8 mouse cellular contexts compared by ENCODE assay signal in genomic region chr5:149428347-149428746, GRCm38 (mm10). TPM values are rescaled to one million over a fixed set of nuclear protein-coding genes. Genes with fewer than 3 reads are reported as not detected.
DNase-seq lines count a peak whose midpoint lies in the region; ATAC-seq and TF ChIP-seq lines count a peak whose summit lies in the region.

No protein-coding gene starts in this region.

- TF ChIP-seq CTCF in lung, adult 2 months (IDR thresholded peaks at IDR 0.05; ENCODE audit: insufficient read depth, low read length) = no peak

- no peak overlapping the region for H3K4me3 ChIP-seq in lung, adult 2 months (replicated peaks; ENCODE audit: extremely low read depth, low read depth, low read length)
- no peak overlapping the region for H3K4me3 ChIP-seq in forebrain, embryonic 12.5 days (replicated peaks)
- no peak overlapping the region for H3K4me3 ChIP-seq in limb, embryonic 15.5 days
- H3K4me3 ChIP-seq in neural tube, embryonic 14.5 days (ENCODE audit: low read depth, low read length) = no peak overlapping the region

- no peaks in the 10 kb centered on the region for H3K9me3 ChIP-seq in forebrain, embryonic 12.5 days
- no peaks in the 10 kb centered on the region for H3K9me3 ChIP-seq in limb, embryonic 15.5 days
- no peaks in the 10 kb centered on the region for H3K9me3 ChIP-seq in neural tube, embryonic 14.5 days (ENCODE audit: control insufficient read depth, low read length)

- peak; percentile 12 for DNase-seq in lung, postnatal 36 days
- no peak for DNase-seq in lung, adult 2 months
- DNase-seq in left cerebral cortex, postnatal 14 days (ENCODE audit: low spot score in 2 of 2) = no peak
- no peak for DNase-seq in frontal cortex, adult 2 months (ENCODE audit: extremely low spot score in 1 of 2, low spot score in 1 of 2)
- DNase-seq in frontal cortex, postnatal 25 days (ENCODE audit: low spot score in 2 of 2) = no peak

- WGBS in lung, adult 2 months = 25% methylated on average over 6 of the region's 6 CpGs
- 5% methylated on average over 6 of the region's 6 CpGs for WGBS in forebrain, embryonic 12.5 days
- WGBS in limb, embryonic 15.5 days = 8% methylated on average over 6 of the region's 6 CpGs
- WGBS in neural tube, embryonic 14.5 days = 12% methylated on average over 6 of the region's 6 CpGs

- H3K27me3 ChIP-seq in forebrain, embryonic 12.5 days = no peaks in the 10 kb centered on the region
- no peaks in the 10 kb centered on the region for H3K27me3 ChIP-seq in limb, embryonic 15.5 days
- no peaks in the 10 kb centered on the region for H3K27me3 ChIP-seq in neural tube, embryonic 14.5 days (ENCODE audit: control insufficient read depth, insufficient read depth, low read length)

- H3K9ac ChIP-seq in forebrain, embryonic 12.5 days = 0 out of 2 replicates have a peak overlapping the region, but pooled peaks have one; percentile 17
- 0 out of 2 replicates have a peak overlapping the region, but pooled peaks have one; percentile 1 for H3K9ac ChIP-seq in limb, embryonic 15.5 days
- 0 out of 2 replicates have a peak overlapping the region, but pooled peaks have one; percentile 8 for H3K9ac ChIP-seq in neural tube, embryonic 14.5 days (replicated peaks; ENCODE audit: low read depth, low read length)

- H3K27ac ChIP-seq in forebrain, embryonic 12.5 days = peak overlapping the region; percentile 85
- H3K27ac ChIP-seq in limb, embryonic 15.5 days = peak overlapping the region; percentile 75
- 0 out of 2 replicates have a peak overlapping the region, but pooled peaks have one; percentile 7 for H3K27ac ChIP-seq in neural tube, embryonic 14.5 days (ENCODE audit: low read depth, low read length)

- TF ChIP-seq POLR2A in lung, adult 2 months (IDR thresholded peaks at IDR 0.05; ENCODE audit: borderline replicate concordance, extremely low read depth, low read depth, low read length) = no peak

- peaks cover 5% of the 10 kb centered on the region for H3K4me1 ChIP-seq in lung, adult 2 months (ENCODE audit: control insufficient read depth, insufficient read depth, low read length)
- H3K4me1 ChIP-seq in forebrain, embryonic 12.5 days = peaks cover 14% of the 10 kb centered on the region
- H3K4me1 ChIP-seq in limb, embryonic 15.5 days = peaks cover 14% of the 10 kb centered on the region
- H3K4me1 ChIP-seq in neural tube, embryonic 14.5 days (ENCODE audit: control insufficient read depth, insufficient read depth, low read length) = peaks cover 8% of the 10 kb centered on the region; the same call in 1 of the 2 replicates

- intact Hi-C loops in left cerebral cortex, postnatal 14 days (cut with DNase I) = no loop called here

- peak; percentile 88 for ATAC-seq in forebrain, embryonic 12.5 days (ENCODE audit: low FRiP score)
- 0 out of 2 replicates have a peak, but pooled peaks have one; percentile 26 for ATAC-seq in limb, embryonic 15.5 days (ENCODE audit: insufficient number of reproducible peaks, low FRiP score, low TSS enrichment, low read depth)
- peak; percentile 49; the same call in 1 of the 2 replicates for ATAC-seq in neural tube, embryonic 14.5 days (ENCODE audit: low read depth)

- H3K36me3 ChIP-seq in forebrain, embryonic 12.5 days (replicated peaks) = no peaks in the 10 kb centered on the region
- no peaks in the 10 kb centered on the region for H3K36me3 ChIP-seq in limb, embryonic 15.5 days
- H3K36me3 ChIP-seq in neural tube, embryonic 14.5 days (ENCODE audit: control insufficient read depth, insufficient read depth, low read length) = no peaks in the 10 kb centered on the region

- H3K4me2 ChIP-seq in forebrain, embryonic 12.5 days = peak overlapping the region; percentile 29
- H3K4me2 ChIP-seq in limb, embryonic 15.5 days = 0 out of 2 replicates have a peak overlapping the region, but pooled peaks have one; percentile 12
- H3K4me2 ChIP-seq in neural tube, embryonic 14.5 days (ENCODE audit: low read depth, low read length) = no peak overlapping the region

RNA-seq across cellular contexts. Expression of gene Tex26, which starts 11.1 kb away (rescaled TPM):
- 0.91 and 1.5 TPM in 2 replicates for polyA plus RNA-seq in lung, adult 2 months (2012; rRNA removed)
- polyA plus RNA-seq in forebrain, embryonic 12.5 days (2016; fragmentation: Nextera tagmentation; extraction: Ambion mirVana) = 2.0 and 2.9 TPM in 2 replicates
- polyA plus RNA-seq in limb, embryonic 15.5 days (2015; fragmentation: Nextera tagmentation; extraction: Ambion mirVana) = 0.32 and 0.41 TPM in 2 replicates
- 0.62 and 1.8 TPM in 2 replicates for polyA plus RNA-seq in neural tube, embryonic 14.5 days (2014; fragmentation: Nextera tagmentation; extraction: Ambion mirVana)
- total RNA-seq in left cerebral cortex, postnatal 14 days (2021) = not detected
- 0.67 and 0.78 TPM in 2 replicates for polyA plus RNA-seq in frontal cortex, adult 2 months (2012; rRNA removed)

RNA-seq across cellular contexts. Expression of gene Medag, which starts 16.8 kb away (rescaled TPM):
- 5.2 and 7.1 TPM in 2 replicates for polyA plus RNA-seq in lung, adult 2 months (2012; rRNA removed)
- 1.2 and 1.3 TPM in 2 replicates for polyA plus RNA-seq in forebrain, embryonic 12.5 days (2016; fragmentation: Nextera tagmentation; extraction: Ambion mirVana)
- polyA plus RNA-seq in limb, embryonic 15.5 days (2015; fragmentation: Nextera tagmentation; extraction: Ambion mirVana) = 4.2 and 4.8 TPM in 2 replicates
- polyA plus RNA-seq in neural tube, embryonic 14.5 days (2014; fragmentation: Nextera tagmentation; extraction: Ambion mirVana) = 1.9 and 2.1 TPM in 2 replicates
- 1 to 10 TPM; 6.6 to 8.5 TPM for total RNA-seq in left cerebral cortex, postnatal 14 days (2021)
- 10.9 and 11.9 TPM in 2 replicates for polyA plus RNA-seq in frontal cortex, adult 2 months (2012; rRNA removed)

Comparison
In these comparisons a context has a peak if more than half of its experiments do, and no peak if none do; other contexts are left out.
1. ATAC-seq: peak in every context shown above with its lines; median percentile 88 in forebrain, embryonic 12.5 days; 49 in neural tube, embryonic 14.5 days; 26 in limb, embryonic 15.5 days.
2. H3K27ac ChIP-seq: peak in every context shown above with its lines; median percentile 85 in forebrain, embryonic 12.5 days; 75 in limb, embryonic 15.5 days; 7 in neural tube, embryonic 14.5 days.